ENCODE assay signal across 8 mouse cellular contexts in genomic region chr11:101424105-101424851, GRCm38 (mm10). TPM values are rescaled to one million over a fixed set of nuclear protein-coding genes. Genes with fewer than 3 reads are reported as not detected.
DNase-seq lines count a peak whose midpoint lies in the region; ATAC-seq and TF ChIP-seq lines count a peak whose summit lies in the region.

Gene Gm27029 (minus strand): TSS chr11:101424796.

- no peaks in the 10 kb centered on the region for H3K36me3 ChIP-seq in ES-E14 (ENCODE audit: control insufficient read depth, insufficient read depth, low read length, poor library complexity, severe bottlenecking)
- peaks cover 6% of the 10 kb centered on the region for H3K36me3 ChIP-seq in forebrain, embryonic 10.5 days (replicated peaks)
- H3K36me3 ChIP-seq in hindbrain, embryonic 15.5 days, result peaks cover 2% of the 10 kb centered on the region; the same call in 1 of the 2 replicates
- H3K36me3 ChIP-seq in lung, embryonic 14.5 days (ENCODE audit: insufficient read depth), result 0 out of 2 replicates have a peak, but pooled peaks cover 3% of the 10 kb centered on the region

- peak within 1 kb of the TSS; percentile 80 for H3K9ac ChIP-seq in ES-E14 (ENCODE audit: insufficient read depth, low read depth, low read length, poor library complexity, severe bottlenecking)
- H3K9ac ChIP-seq in hindbrain, embryonic 15.5 days, result peak within 1 kb of the TSS; percentile 80
- H3K9ac ChIP-seq in lung, embryonic 14.5 days, result peak within 1 kb of the TSS; percentile 78

- intact Hi-C loops in gastrocnemius, adult 2 months (cut with DNase I), result no loop called here

- peak; percentile 39 for ATAC-seq in hindbrain, embryonic 15.5 days (ENCODE audit: low FRiP score, low read depth)
- ATAC-seq in lung, embryonic 14.5 days (ENCODE audit: insufficient read depth), result peak; percentile 84

- WGBS in forebrain, embryonic 10.5 days, result 4% methylated on average over 23 of the region's 23 CpGs
- 5% methylated on average over 23 of the region's 23 CpGs for WGBS in hindbrain, embryonic 15.5 days
- 4% methylated on average over 23 of the region's 23 CpGs for WGBS in lung, embryonic 14.5 days
- WGBS in olfactory bulb, adult 2 months, result 4% methylated on average over 23 of the region's 23 CpGs

- TF ChIP-seq CTCF in gastrocnemius, adult 2 months (IDR thresholded peaks at IDR 0.05), result no peak
- no peak for TF ChIP-seq CTCF in lung, embryonic 14.5 days (IDR thresholded peaks at IDR 0.05; ENCODE audit: low read depth)
- TF ChIP-seq CTCF in olfactory bulb, adult 2 months (IDR thresholded peaks at IDR 0.05; ENCODE audit: insufficient read depth, low read depth, low read length), result no peak

- H3K4me1 ChIP-seq in ES-E14 (ENCODE audit: control insufficient read depth in 2 of 2, insufficient read depth in 2 of 2, low read length in 2 of 2, poor library complexity in 1 of 2), result peaks cover 2 to 9% of the 10 kb centered on the region in 2 experiments; a peak in 2 of 4 replicates
- H3K4me1 ChIP-seq in forebrain, embryonic 10.5 days, result peaks cover 33% of the 10 kb centered on the region
- H3K4me1 ChIP-seq in hindbrain, embryonic 15.5 days (replicated peaks), result peaks cover 29% of the 10 kb centered on the region
- peaks cover 14% of the 10 kb centered on the region for H3K4me1 ChIP-seq in lung, embryonic 14.5 days (ENCODE audit: insufficient read depth)
- H3K4me1 ChIP-seq in olfactory bulb, adult 2 months (ENCODE audit: control insufficient read depth, insufficient read depth, low read length), result peaks cover 9% of the 10 kb centered on the region

- H3K27me3 ChIP-seq in forebrain, embryonic 10.5 days (ENCODE audit: poor library complexity, severe bottlenecking), result peaks cover 10% of the 10 kb centered on the region
- H3K27me3 ChIP-seq in hindbrain, embryonic 15.5 days, result no peaks in the 10 kb centered on the region
- no peaks in the 10 kb centered on the region for H3K27me3 ChIP-seq in lung, embryonic 14.5 days (ENCODE audit: insufficient read depth, low read length)

- peak within 1 kb of the TSS; percentile 80 for H3K4me2 ChIP-seq in hindbrain, embryonic 15.5 days
- peak within 1 kb of the TSS; percentile 92 for H3K4me2 ChIP-seq in lung, embryonic 14.5 days

- peak; percentile 70 for DNase-seq in gastrocnemius, adult 2 months
- no peak for DNase-seq in gastrocnemius, adult 18-20 months (ENCODE audit: low spot score)
- no peak for DNase-seq in ES-E14 (ENCODE audit: low read depth, low spot score)
- DNase-seq in forebrain, embryonic 10.5 days (ENCODE audit: extremely low spot score, low spot score), result no peak
- peak; percentile 44 for DNase-seq in lung, embryonic 14.5 days
- DNase-seq in layer of hippocampus, adult 9-11 months, result no peak

- no peak for TF ChIP-seq POLR2A in olfactory bulb, adult 2 months (IDR thresholded peaks at IDR 0.05; ENCODE audit: insufficient read depth, low read depth, low read length)

- peak within 1 kb of the TSS; percentile 95 for H3K27ac ChIP-seq in gastrocnemius, adult 2 months
- H3K27ac ChIP-seq in ES-E14 (ENCODE audit: insufficient read depth, low read depth, low read length, poor library complexity, severe bottlenecking), result peak within 1 kb of the TSS; percentile 32
- H3K27ac ChIP-seq in forebrain, embryonic 10.5 days, result peak within 1 kb of the TSS; percentile 83
- H3K27ac ChIP-seq in hindbrain, embryonic 15.5 days (replicated peaks), result peak within 1 kb of the TSS; percentile 95
- H3K27ac ChIP-seq in lung, embryonic 14.5 days (ENCODE audit: low read depth), result peak within 1 kb of the TSS; percentile 89
- H3K27ac ChIP-seq in olfactory bulb, adult 2 months (ENCODE audit: insufficient read depth, low read depth, low read length), result peak within 1 kb of the TSS; percentile 43; the same call in 1 of the 2 replicates

- peak within 1 kb of the TSS; percentile 84 for H3K4me3 ChIP-seq in gastrocnemius, adult 2 months
- H3K4me3 ChIP-seq in ES-E14 (ENCODE audit: insufficient read depth in 1 of 2, low read depth in 1 of 2, low read length in 2 of 2, poor library complexity in 1 of 2, severe bottlenecking in 1 of 2), result peak within 1 kb of the TSS; percentile 80 to 89
- H3K4me3 ChIP-seq in forebrain, embryonic 10.5 days, result peak within 1 kb of the TSS; percentile 84
- H3K4me3 ChIP-seq in hindbrain, embryonic 15.5 days, result peak within 1 kb of the TSS; percentile 96
- H3K4me3 ChIP-seq in lung, embryonic 14.5 days (ENCODE audit: low read depth, low read length), result peak within 1 kb of the TSS; percentile 94
- H3K4me3 ChIP-seq in olfactory bulb, adult 2 months (ENCODE audit: insufficient read depth, low read depth, low read length), result peak within 1 kb of the TSS; percentile 70

- in situ Hi-C loops in ES-E14 (cut with MboI; ENCODE audit: low sequenced_read_pairs in 2 of 2, unreplicated experiment in 2 of 2), result no loop called here

- no peaks in the 10 kb centered on the region for H3K9me3 ChIP-seq in ES-E14 (ENCODE audit: control insufficient read depth, insufficient read depth, low read depth, low read length)
- H3K9me3 ChIP-seq in forebrain, embryonic 10.5 days, result no peaks in the 10 kb centered on the region
- H3K9me3 ChIP-seq in hindbrain, embryonic 15.5 days, result no peaks in the 10 kb centered on the region
- H3K9me3 ChIP-seq in lung, embryonic 14.5 days (ENCODE audit: low read depth, low read length), result no peaks in the 10 kb centered on the region

TF ChIP-seq in ES-E14, 5 proteins besides CTCF, POLR2A, EP300 and RAD21:
- peak; percentile 38; the same call in 1 of the 2 replicates for TF ChIP-seq HCFC1 (IDR thresholded peaks at IDR 0.05; ENCODE audit: borderline replicate concordance, insufficient read depth, low read length)
- TF ChIP-seq CHD2 (IDR thresholded peaks at IDR 0.05; ENCODE audit: low read depth, low read length), result no peak
- TF ChIP-seq ZC3H11A (IDR thresholded peaks at IDR 0.05; ENCODE audit: borderline replicate concordance, low read depth, low read length), result no peak
- no peak for TF ChIP-seq MAFK (IDR thresholded peaks at IDR 0.05; ENCODE audit: insufficient read depth, low read depth, low read length)

RNA-seq across cellular contexts. Expression of gene Gm27029, which starts in this region (rescaled TPM):
- 1 to 10 TPM; 7.9 to 8.4 TPM for total RNA-seq in gastrocnemius, adult 2 months (2021)
- total RNA-seq in gastrocnemius, adult 18-20 months (2021), result 1 to 10 TPM; 5.5 to 6.8 TPM
- 1.3 and 5.4 TPM in 2 replicates for total RNA-seq in ES-E14 (2012; rRNA removed)
- 10.9 and 11.6 TPM in 2 replicates for polyA plus RNA-seq in forebrain, embryonic 10.5 days (2016; fragmentation: Nextera tagmentation; extraction: Ambion mirVana)
- 7.2 and 7.9 TPM in 2 replicates for polyA plus RNA-seq in hindbrain, embryonic 15.5 days (2015; fragmentation: Nextera tagmentation; extraction: Ambion mirVana)
- 11.0 and 12.2 TPM in 2 replicates for polyA plus RNA-seq in lung, embryonic 14.5 days (2014; fragmentation: Nextera tagmentation; extraction: Ambion mirVana)
- not detected in 2 replicates for polyA plus RNA-seq in olfactory bulb, adult 2 months (2012; ENCODE audit: insufficient read depth, insufficient read length, low replicate concordance, missing spikeins)

Comparison
In these comparisons a context has a peak if more than half of its experiments do, and no peak if none do; other contexts are left out.
1. DNase-seq: peak in gastrocnemius, adult 2 months (single experiment) and lung, embryonic 14.5 days (single experiment); none in gastrocnemius, adult 18-20 months (single experiment), ES-E14 (single experiment), forebrain, embryonic 10.5 days (single experiment) and layer of hippocampus, adult 9-11 months (single experiment).
2. H3K27ac ChIP-seq: peak in every context shown above with its lines; median percentile 95 in gastrocnemius, adult 2 months; 95 in hindbrain, embryonic 15.5 days; 89 in lung, embryonic 14.5 days; 83 in forebrain, embryonic 10.5 days; 43 in olfactory bulb, adult 2 months; 32 in ES-E14.
3. Peak in every context shown above with its lines, with median percentiles within 50 percentile points of each other: H3K4me3 ChIP-seq and H3K9ac ChIP-seq.